Mouse (Mus musculus) myocyte (in vitro differentiated cells): Measurements from ENCODE around the gene Zswim8.

ENCODE experiments used
- CEBPB ChIP-seq: IDR thresholded peaks from 2 replicates; pipeline ENCODE4 v1.6.1; 2011; ENCODE audit warnings: mild to moderate bottlenecking, moderate library complexity; ENCODE audit not compliant: poor library complexity, insufficient read depth, severe bottlenecking
- MYOD1 ChIP-seq, 3 experiments: IDR thresholded peaks; one replicate each; pipeline ENCODE4 v1.6.1; 2011; ENCODE audit warnings: control low read depth in 2 of 3, low read depth in 2 of 3, mild to moderate bottlenecking in 2 of 3, moderate library complexity in 1 of 3; ENCODE audit not compliant: insufficient read length in 2 of 3, control insufficient read depth in 1 of 3
- POLR2A ChIP-seq: IDR thresholded peaks from one replicate; pipeline ENCODE4 v1.6.1; 2011; ENCODE audit warnings: low read depth, mild to moderate bottlenecking, control low read depth, moderate library complexity; ENCODE audit not compliant: insufficient read length

GRCm38 (mm10) chr14:20733952-20734774 lies 26.8 kb downstream of the Zswim8 start, which contains the start of gene Ndst2:
- TF ChIP-seq POLR2A (peak; percentile 93), MYOD1 (IDR thresholded peaks at IDR 0.05; ENCODE audit: control insufficient read depth in 1 of 3, insufficient read length in 2 of 3, low read depth in 2 of 3) (peak in 1 of 3 experiments; percentile 39), CEBPB (no peak)
